Mouse (Mus musculus) embryonic fibroblast, embryonic 13.5 days (primary cell): ENCODE measurements at regions not wholly inside any gene's neighbourhood (a gene's known extent, or its start where the extent isn't known, plus 50 kb on each side); places are given as distances from the start of the nearest gene placed in this dataset.

Experiments
- CTCF ChIP-seq: IDR thresholded peaks from 2 replicates; pipeline ENCODE4 v1.5.1; 2011; ENCODE audit warnings: mild to moderate bottlenecking, control low read depth, low read length, moderate library complexity, borderline replicate concordance; ENCODE audit not compliant: insufficient read depth
- POLR2A ChIP-seq: IDR thresholded peaks from 2 replicates; pipeline ENCODE4 v1.6.1; 2011; ENCODE audit warnings: low read depth, mild to moderate bottlenecking, control low read depth, low read length, moderate library complexity

DNA sequence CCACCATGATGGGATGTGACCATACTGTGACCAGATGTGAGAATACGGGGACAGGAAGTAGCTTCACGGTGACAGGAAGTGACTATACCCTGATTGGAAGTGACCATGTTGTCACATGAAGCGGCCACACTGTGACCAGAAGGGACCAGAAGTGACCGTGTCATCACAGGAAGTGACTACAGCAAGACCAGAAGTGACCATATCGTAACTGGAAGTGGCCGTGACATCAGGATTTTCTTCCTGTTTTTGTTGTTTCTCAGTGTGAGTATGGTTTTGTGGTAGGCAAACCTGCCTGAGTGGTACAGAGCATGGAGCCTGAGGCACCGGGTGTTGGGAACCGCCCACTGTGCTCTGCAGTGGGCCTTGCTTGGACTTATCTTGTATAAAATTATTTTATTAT, 2587.8 kb downstream of the Gm37988 start:
- TF ChIP-seq POLR2A (no peak), CTCF (no peak)
